Mouse (Mus musculus): ENCODE results near the gene Cacna2d2. TPM values are rescaled to one million over a fixed set of nuclear protein-coding genes. Genes with fewer than 3 reads are reported as not detected.

The Cacna2d2 gene
- polyA plus RNA-seq, 1 experiment from 2014 or later: 0.76 TPM

DNA sequence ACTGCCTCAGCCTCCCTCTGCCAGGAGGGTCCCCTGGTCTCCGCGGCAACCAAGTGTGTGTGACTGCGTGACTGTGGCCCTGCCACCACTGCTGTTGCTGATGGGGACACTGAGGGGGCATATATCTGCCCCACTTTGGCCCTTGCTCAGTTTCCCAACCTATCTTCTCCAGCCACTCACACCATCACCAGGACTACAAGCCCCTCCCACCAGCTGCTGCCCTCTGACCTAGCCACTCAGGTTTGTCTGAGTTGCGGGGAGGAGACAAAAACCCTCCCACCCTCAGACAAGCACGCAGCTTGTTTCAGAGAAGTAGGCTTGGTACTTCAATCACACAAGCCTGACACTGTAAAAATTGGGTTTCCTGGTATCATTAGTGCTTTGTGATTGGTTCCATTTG, 24.0 kb upstream of the Cacna2d2 start:
- no peak overlapping the region for H3K27ac ChIP-seq
- ATAC-seq (ENCODE audit: insufficient number of reproducible peaks, insufficient read depth, low FRiP score, low TSS enrichment, low read depth): no peak
- no peak overlapping the region for H3K9ac ChIP-seq
- no peak overlapping the region for H3K4me3 ChIP-seq
- H3K4me2 ChIP-seq: no peak overlapping the region
- H3K4me1 ChIP-seq: peaks cover 3% of the 10 kb centered on the region
- H3K36me3 ChIP-seq: no peaks in the 10 kb centered on the region
- peaks cover 86% of the 10 kb centered on the region for H3K27me3 ChIP-seq
- H3K9me3 ChIP-seq: no peaks in the 10 kb centered on the region
- 18% methylated on average over 5 of the region's 5 CpGs for WGBS

DNA sequence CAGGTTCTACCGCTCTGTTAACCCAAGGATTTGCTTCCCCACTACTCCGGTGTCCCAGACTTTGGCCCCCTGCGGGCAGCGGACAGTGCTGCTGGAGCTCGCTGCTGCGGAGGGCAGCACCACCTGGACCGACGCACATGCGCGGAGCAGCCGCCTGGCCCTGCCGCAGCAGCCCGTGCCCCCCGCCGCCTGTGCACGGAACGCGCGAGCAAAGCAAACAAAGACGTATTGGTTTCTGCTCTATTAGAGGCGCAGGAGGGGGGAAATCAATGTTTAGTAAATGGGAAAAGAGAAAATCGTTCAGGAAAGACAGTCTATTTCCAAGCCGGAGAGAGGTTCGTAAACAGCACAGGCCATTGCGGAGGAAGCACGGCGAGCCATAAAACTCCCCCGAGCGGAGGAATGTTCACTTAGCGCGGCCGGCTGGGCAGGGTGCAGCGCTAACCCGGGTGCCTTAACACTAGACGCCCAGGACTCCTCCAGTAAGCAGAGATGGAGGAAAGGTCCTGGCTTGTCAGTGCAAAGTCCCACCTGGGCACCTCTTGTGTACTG, 21.4 kb upstream of the Cacna2d2 start:
- no peak; the same call in 1 of the 2 replicates for ATAC-seq (ENCODE audit: insufficient number of reproducible peaks, insufficient read depth, low FRiP score, low TSS enrichment, low read depth)
- H3K9me3 ChIP-seq: no peaks in the 10 kb centered on the region
- no peak overlapping the region for H3K27ac ChIP-seq
- peaks cover 97% of the 10 kb centered on the region for H3K27me3 ChIP-seq
- peak overlapping the region; percentile 53 for H3K9ac ChIP-seq
- H3K4me3 ChIP-seq: peak overlapping the region; percentile 43
- no peaks in the 10 kb centered on the region for H3K36me3 ChIP-seq
- peak overlapping the region; percentile 70 for H3K4me2 ChIP-seq
- H3K4me1 ChIP-seq: peaks cover 3% of the 10 kb centered on the region
- under 1% methylated on average over 35 of the region's 35 CpGs for WGBS

DNA sequence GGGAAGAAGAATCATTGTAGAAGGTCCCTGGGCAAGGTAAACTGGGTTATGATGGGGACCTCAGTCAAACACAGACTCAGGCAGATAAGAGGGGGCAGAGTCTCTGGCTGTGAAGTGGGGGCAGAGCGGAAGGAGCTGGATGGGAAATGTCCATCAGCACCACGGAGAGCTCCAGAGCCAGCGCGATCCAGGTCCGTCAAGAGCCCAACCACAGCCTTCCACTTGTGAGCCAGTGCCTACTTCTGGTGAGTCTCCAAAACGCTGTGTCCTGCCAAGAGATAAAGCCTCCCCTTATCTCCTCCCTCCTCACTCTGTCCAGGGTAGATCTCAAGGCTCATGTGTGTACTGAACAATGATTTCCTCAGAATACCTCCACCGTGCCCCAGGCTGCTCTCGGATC, 17.7 kb upstream of the Cacna2d2 start:
- no peak for ATAC-seq (ENCODE audit: insufficient number of reproducible peaks, insufficient read depth, low FRiP score, low TSS enrichment, low read depth)
- no peak overlapping the region for H3K9ac ChIP-seq
- H3K27ac ChIP-seq: no peak overlapping the region
- H3K36me3 ChIP-seq: no peaks in the 10 kb centered on the region
- H3K4me2 ChIP-seq: no peak overlapping the region
- WGBS: 8% methylated on average over 8 of the region's 8 CpGs
- no peaks in the 10 kb centered on the region for H3K9me3 ChIP-seq
- peaks cover 3% of the 10 kb centered on the region for H3K4me1 ChIP-seq
- no peak overlapping the region for H3K4me3 ChIP-seq
- peaks cover 98% of the 10 kb centered on the region for H3K27me3 ChIP-seq

DNA sequence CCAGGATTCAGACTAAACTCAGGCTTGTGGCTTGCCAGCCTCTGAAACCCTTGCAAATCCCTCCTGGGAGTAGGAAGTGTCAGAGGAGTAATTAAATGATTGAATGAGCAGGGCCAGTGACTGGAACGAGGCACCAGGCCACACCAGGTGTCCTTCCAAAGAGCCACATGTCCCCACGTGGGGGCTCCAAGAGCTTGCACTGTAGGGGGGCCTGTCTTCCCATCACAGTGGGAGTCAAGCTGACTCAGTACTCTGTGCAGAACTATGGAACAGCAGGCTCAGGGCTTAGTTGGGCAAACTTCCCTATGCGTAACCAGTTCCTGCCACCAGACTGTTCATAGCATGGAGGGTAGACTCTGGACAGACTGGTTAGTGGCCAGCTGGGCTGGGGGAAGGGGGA, 15.0 kb upstream of the Cacna2d2 start:
- WGBS: 24% methylated on average over 3 of the region's 3 CpGs
- peaks cover 9% of the 10 kb centered on the region; the same call in 1 of the 2 replicates for H3K4me1 ChIP-seq
- ATAC-seq (ENCODE audit: insufficient number of reproducible peaks, insufficient read depth, low FRiP score, low TSS enrichment, low read depth): no peak

DNA sequence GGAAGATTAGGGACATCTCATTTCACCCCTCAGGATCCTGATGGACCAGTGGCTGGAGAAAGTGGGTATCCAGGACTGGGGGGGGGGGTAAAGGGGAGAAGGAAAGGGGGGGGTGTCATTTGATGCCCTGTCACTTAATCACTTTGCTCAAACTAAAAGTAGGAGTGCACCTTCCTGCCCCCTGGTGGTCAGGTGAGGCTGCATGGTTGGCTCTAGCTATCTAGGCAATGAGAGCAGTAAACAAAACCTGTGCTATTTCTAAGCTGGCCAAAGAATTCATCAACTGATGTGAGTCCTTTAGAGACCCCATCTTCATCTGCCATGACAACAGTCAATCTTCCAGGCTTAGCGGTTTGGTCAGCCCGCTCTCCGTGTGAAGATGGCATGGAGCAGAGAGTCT, 12.7 kb upstream of the Cacna2d2 start:
- peaks cover 61% of the 10 kb centered on the region for H3K27me3 ChIP-seq
- 50% methylated on average over 3 of the region's 3 CpGs for WGBS
- ATAC-seq (ENCODE audit: insufficient number of reproducible peaks, insufficient read depth, low FRiP score, low TSS enrichment, low read depth): no peak

More for the DNA sequence above, 15.0 kb upstream of the Cacna2d2 start:
- Histone ChIP-seq H3K4me2 (no peak overlapping the region), H3K27ac (no peak overlapping the region), H3K9ac (no peak overlapping the region), H3K9me3 (no peaks in the 10 kb centered on the region), H3K4me3 (no peak overlapping the region), H3K27me3 (peaks cover 84% of the 10 kb centered on the region), H3K36me3 (no peaks in the 10 kb centered on the region)

DNA sequence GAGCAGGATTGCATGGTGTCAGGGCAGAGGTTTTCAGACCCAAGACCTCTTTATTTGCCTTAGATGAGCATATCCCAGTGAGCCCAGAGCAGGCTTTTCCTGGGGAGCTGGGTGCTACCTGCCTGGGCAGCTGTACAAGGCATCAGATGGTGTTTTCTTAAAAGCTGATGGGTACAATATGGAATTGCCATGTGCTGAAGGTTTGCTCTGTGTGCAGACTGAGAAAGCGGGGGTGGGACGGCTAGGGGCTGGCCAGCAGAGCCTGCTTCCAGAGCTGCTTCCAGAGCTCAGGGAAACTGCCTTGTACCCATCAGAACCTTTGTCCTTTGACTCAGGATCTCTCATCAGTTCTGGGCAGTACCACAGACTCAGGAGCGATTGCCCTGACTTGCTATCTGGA, 11.7 kb upstream of the Cacna2d2 start:
- Histone ChIP-seq H3K4me1 (peaks cover 9% of the 10 kb centered on the region; the same call in 1 of the 2 replicates), H3K27me3 (peaks cover 51% of the 10 kb centered on the region), H3K27ac (no peak overlapping the region), H3K9me3 (no peaks in the 10 kb centered on the region), H3K9ac (no peak overlapping the region), H3K4me2 (no peak overlapping the region), H3K4me3 (no peak overlapping the region), H3K36me3 (no peaks in the 10 kb centered on the region)
- ATAC-seq (ENCODE audit: insufficient number of reproducible peaks, insufficient read depth, low FRiP score, low TSS enrichment, low read depth): no peak
- WGBS: 82% methylated on average over 3 of the region's 3 CpGs

More for the DNA sequence above, 12.7 kb upstream of the Cacna2d2 start:
- Histone ChIP-seq H3K4me1 (peaks cover 9% of the 10 kb centered on the region; the same call in 1 of the 2 replicates), H3K4me3 (no peak overlapping the region), H3K36me3 (no peaks in the 10 kb centered on the region), H3K9me3 (no peaks in the 10 kb centered on the region), H3K9ac (no peak overlapping the region), H3K4me2 (no peak overlapping the region), H3K27ac (no peak overlapping the region)

DNA sequence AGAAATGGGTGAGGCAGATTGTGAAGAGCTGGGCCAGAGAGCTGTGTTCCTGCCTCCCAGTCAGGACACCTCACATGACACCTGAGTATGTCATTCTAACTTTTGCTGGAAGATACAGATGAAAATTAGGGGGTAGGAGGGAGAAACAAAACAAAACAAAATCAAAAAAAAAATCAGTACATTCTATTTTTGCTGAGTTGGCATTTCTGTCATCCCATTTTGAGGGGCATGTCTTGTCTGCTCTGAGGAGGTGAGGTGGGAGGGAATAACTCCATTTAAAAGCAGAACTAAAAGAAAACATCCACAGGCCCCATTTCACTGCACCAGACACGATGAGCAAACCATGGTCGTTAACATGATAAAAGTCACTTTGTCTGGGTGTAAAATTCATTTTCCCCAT, 11.1 kb upstream of the Cacna2d2 start:
- 53% methylated on average over 2 of the region's 2 CpGs for WGBS
- ATAC-seq (ENCODE audit: insufficient number of reproducible peaks, insufficient read depth, low FRiP score, low TSS enrichment, low read depth): no peak
- peaks cover 9% of the 10 kb centered on the region; the same call in 1 of the 2 replicates for H3K4me1 ChIP-seq
- H3K27ac ChIP-seq: no peak overlapping the region
- H3K9me3 ChIP-seq: no peaks in the 10 kb centered on the region
- no peak overlapping the region for H3K9ac ChIP-seq
- no peak overlapping the region for H3K4me2 ChIP-seq
- peaks cover 49% of the 10 kb centered on the region for H3K27me3 ChIP-seq
- no peaks in the 10 kb centered on the region for H3K36me3 ChIP-seq
- no peak overlapping the region for H3K4me3 ChIP-seq

DNA sequence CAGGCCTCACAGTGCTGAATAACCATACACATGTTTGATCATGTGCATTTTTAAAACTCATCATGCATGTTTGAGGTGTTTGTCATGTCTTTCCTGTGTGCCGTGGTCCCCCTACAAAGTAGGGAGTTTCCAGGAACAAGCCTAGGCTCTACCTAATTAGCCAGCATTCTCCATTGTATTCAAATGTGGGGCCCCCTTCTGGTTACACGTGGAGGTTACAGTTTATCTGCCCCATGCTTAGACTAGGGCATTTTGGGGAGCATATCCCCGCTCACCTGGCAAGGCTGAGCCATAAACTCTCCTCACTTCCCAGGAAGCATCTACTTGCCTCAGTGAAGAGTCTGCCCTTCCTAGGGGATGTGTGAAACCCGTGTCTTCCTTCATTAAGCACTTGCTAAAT, 3.0 kb upstream of the Cacna2d2 start:
- no peak overlapping the region for H3K4me3 ChIP-seq
- H3K9me3 ChIP-seq: no peaks in the 10 kb centered on the region
- H3K9ac ChIP-seq: no peak overlapping the region
- no peaks in the 10 kb centered on the region for H3K36me3 ChIP-seq
- no peak overlapping the region for H3K27ac ChIP-seq
- peaks cover 9% of the 10 kb centered on the region for H3K4me1 ChIP-seq
- H3K4me2 ChIP-seq: no peak overlapping the region
- ATAC-seq (ENCODE audit: insufficient number of reproducible peaks, insufficient read depth, low FRiP score, low TSS enrichment, low read depth): no peak
- 26% methylated on average over 4 of the region's 4 CpGs for WGBS
- H3K27me3 ChIP-seq: peaks cover 60% of the 10 kb centered on the region

DNA sequence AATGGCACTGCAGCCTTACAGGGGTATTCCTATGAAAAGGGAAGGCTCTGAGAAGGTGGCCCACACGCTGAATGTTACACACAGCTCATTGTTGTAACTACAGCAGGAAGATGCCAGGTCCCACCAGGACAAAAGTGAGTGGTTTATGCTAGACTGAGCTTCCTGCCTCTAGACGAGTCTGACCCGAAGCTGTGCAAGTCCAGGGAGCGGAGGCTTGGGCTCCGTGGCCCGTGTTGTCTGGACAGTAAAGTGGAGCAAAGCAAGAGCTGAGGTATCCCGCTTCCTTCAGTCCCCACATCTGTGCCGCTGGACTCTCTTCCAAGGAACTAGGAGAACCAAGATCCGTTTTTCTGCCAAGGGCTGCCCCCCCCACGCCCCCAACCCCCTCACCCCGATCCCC, 444 bp upstream of the Cacna2d2 start:
- Histone ChIP-seq H3K27me3 (peaks cover 81% of the 10 kb centered on the region), H3K9ac (no peak overlapping the region), H3K4me3 (no peak overlapping the region; the same call in 1 of the 2 replicates), H3K9me3 (no peaks in the 10 kb centered on the region), H3K4me1 (peaks cover 9% of the 10 kb centered on the region), H3K36me3 (no peaks in the 10 kb centered on the region), H3K27ac (no peak overlapping the region), H3K4me2 (peak overlapping the region; percentile 90)
- no peak for ATAC-seq (ENCODE audit: insufficient number of reproducible peaks, insufficient read depth, low FRiP score, low TSS enrichment, low read depth)
- WGBS: 20% methylated on average over 11 of the region's 11 CpGs

DNA sequence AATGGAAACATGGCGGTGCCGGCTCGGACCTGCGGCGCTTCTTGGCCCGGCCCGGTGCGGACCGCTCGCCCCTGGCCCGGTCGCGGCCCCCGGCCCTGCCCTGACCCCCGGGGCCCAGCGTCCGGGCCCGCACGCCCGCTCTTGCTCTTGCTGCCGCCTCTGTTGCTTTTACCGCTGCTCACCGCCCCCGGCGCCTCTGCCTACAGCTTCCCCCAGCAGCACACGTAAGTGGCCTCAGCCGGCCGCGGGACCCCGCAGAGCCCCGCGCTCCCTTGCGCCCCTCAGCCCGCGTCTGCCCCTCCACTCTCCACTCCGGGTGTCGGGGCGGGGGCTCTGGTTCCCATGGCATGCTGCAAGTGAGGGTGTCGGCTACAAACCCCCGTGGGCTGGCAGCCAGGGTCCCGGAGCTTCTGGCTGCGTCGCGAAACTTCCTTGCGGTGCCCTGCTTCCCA, 674 bp downstream of the Cacna2d2 start:
- peaks cover 9% of the 10 kb centered on the region for H3K4me1 ChIP-seq
- WGBS: 0% methylated on average over 40 of the region's 45 CpGs
- peak overlapping the region; percentile 72 for H3K9ac ChIP-seq
- no peaks in the 10 kb centered on the region for H3K36me3 ChIP-seq
- ATAC-seq (ENCODE audit: insufficient number of reproducible peaks, insufficient read depth, low FRiP score, low TSS enrichment, low read depth): no peak
- H3K4me2 ChIP-seq: peak overlapping the region; percentile 90
- H3K27ac ChIP-seq: no peak overlapping the region
- no peaks in the 10 kb centered on the region for H3K9me3 ChIP-seq
- H3K27me3 ChIP-seq: peaks cover 85% of the 10 kb centered on the region
- peak overlapping the region; percentile 67 for H3K4me3 ChIP-seq

DNA sequence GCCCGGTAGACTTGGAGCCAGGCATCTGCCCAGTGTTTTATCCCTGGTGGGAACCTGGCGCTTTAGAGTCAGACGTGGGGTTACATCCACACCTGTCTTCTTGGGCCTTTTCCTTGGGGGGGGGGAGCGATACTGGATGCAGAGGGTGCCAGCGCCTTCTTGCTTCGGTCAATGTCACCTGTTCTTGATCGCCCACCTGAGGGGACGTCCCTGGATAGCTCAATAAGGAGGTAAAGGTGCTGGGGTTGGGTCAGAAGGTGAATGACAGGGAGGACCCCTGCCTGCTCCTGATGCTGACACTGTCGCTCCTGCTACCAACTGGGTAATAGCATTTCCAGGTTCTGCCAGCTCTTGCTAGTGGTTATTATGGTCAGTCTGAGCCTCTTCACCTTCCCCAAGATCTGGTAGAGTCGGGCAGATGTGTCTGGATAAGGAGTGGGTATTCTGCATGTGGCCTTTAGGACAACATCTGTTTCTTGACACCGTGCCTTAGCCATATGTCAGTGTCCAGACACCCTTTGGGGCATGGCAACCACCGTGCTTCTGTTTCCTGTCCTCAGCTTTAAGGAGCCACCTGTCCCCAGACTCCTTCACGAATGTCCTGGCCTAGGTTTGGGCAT, 1.4 kb downstream of the Cacna2d2 start:
- Histone ChIP-seq H3K9me3 (no peaks in the 10 kb centered on the region), H3K4me2 (peak overlapping the region; percentile 90), H3K27me3 (peaks cover 84% of the 10 kb centered on the region), H3K4me1 (peaks cover 9% of the 10 kb centered on the region), H3K4me3 (peak overlapping the region; percentile 67), H3K36me3 (no peaks in the 10 kb centered on the region), H3K27ac (no peak overlapping the region), H3K9ac (peak overlapping the region; percentile 72)
- ATAC-seq (ENCODE audit: insufficient number of reproducible peaks, insufficient read depth, low FRiP score, low TSS enrichment, low read depth): no peak
- WGBS: 17% methylated on average over 13 of the region's 13 CpGs

DNA sequence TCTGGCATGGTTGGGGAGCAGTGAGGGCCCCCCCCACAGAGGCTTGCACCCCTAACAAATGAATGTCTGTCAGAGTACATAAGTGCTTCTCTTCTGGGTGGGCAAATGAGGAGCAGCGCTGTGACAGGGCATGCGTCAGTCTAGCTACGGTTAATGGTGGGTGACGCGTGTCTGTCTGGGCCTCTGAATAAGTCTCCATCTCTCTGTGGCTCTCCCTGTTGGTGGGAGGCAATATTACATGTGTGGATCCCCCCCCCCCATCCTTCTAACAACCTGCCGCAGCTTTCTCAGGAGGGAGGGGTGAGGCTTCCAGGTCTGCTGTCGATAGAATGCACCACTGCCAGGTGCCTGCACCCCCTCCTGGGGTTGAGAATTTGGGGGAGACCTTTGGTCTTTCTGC, 3.7 kb downstream of the Cacna2d2 start:
- 73% methylated on average over 7 of the region's 7 CpGs for WGBS
- H3K27me3 ChIP-seq: peaks cover 69% of the 10 kb centered on the region
- ATAC-seq (ENCODE audit: insufficient number of reproducible peaks, insufficient read depth, low FRiP score, low TSS enrichment, low read depth): no peak
- H3K4me2 ChIP-seq: no peak overlapping the region
- no peak overlapping the region for H3K27ac ChIP-seq
- H3K4me1 ChIP-seq: peaks cover 9% of the 10 kb centered on the region
- no peak overlapping the region for H3K9ac ChIP-seq
- H3K9me3 ChIP-seq: no peaks in the 10 kb centered on the region
- H3K36me3 ChIP-seq: no peaks in the 10 kb centered on the region
- no peak overlapping the region for H3K4me3 ChIP-seq
